Mouse (Mus musculus) telencephalon, adult 2 months (tissue): ENCODE measurements around the gene Xrcc3.

ENCODE experiments used
- DNase-seq: peaks from one replicate; pipeline ENCODE4 v3.0.0-alpha.2; 2011; ENCODE audit warnings: low read depth, low spot score

The Xrcc3 gene

DNA sequence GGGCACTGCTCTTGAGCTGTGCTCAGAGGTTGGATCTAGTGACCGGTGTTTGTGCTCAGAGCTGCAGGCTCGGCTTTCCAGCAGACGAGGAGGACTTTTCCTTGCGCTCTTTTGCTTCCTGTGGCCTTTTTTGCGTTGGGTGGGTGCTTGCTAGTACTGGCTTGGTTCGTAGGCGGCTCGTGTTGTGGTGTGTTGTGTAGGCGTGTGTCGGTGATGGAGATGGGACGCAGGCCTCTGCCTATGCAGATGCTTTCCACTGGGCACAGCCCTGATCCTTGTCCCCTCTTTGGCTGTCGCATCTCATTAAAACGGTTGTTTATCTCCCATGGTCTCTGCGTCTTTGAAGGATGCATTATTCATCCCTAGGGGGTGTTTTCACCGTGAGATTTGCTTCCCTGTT lies 38.8 kb downstream of the Xrcc3 start:
- no peak for DNase-seq

DNA sequence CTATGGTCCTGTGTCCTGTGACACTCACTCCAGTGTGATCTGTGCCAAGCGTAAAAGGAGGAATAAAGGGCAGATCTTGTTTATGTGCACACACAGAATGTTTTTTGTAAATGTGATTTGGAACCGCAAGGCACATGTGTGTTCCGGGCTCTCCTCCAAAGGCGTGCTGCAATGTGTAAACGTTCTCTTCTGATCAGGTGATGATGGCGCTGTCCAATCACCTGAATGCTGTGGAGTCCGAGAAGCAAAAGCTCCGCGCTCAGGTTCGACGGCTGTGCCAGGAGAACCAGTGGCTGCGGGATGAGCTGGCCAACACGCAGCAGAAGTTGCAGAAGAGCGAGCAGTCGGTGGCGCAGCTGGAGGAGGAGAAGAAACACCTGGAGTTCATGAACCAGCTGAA lies 39.5 kb downstream of the Xrcc3 start:
- DNase-seq, result no peak

GRCm38 (mm10) chr12:111770651-111771050 lies 43.0 kb downstream of the Xrcc3 start:
- no peak for DNase-seq

- DNase-seq, result no peak
These were observed 43.7 kb downstream of the Xrcc3 start for GRCm38 (mm10) chr12:111769816-111770577.

GRCm38 (mm10) chr12:111769306-111769705 lies 44.4 kb downstream of the Xrcc3 start:
- DNase-seq, result no peak

DNA sequence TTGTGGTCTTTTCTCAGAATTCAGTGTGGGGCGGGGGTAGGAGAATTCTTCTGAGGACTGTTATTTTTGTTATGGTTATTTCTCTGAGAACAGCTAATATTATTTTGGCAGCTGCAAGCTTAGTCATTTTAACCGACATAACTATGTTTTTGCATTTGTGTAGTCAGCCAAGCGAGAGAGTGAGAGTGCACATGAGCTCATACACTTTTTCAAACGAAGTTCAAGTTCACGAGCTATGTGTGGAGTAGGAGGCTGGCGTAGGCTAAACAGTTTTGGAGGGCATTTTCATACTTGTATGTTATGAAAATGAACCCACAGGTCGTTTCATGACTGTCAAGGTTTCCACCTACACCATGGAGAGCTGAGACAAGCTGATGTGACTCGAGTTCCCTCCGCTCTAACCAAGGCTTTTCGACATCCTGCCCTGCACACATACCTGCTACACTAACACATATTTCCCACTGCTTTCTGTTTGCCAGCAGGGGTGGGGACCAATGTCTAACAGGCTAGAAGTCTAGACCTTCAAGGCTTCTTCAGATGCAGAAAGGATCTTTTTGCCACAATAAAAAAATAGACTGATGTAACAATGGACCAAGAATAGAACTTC lies 45.2 kb downstream of the Xrcc3 start:
- no peak for DNase-seq

DNA sequence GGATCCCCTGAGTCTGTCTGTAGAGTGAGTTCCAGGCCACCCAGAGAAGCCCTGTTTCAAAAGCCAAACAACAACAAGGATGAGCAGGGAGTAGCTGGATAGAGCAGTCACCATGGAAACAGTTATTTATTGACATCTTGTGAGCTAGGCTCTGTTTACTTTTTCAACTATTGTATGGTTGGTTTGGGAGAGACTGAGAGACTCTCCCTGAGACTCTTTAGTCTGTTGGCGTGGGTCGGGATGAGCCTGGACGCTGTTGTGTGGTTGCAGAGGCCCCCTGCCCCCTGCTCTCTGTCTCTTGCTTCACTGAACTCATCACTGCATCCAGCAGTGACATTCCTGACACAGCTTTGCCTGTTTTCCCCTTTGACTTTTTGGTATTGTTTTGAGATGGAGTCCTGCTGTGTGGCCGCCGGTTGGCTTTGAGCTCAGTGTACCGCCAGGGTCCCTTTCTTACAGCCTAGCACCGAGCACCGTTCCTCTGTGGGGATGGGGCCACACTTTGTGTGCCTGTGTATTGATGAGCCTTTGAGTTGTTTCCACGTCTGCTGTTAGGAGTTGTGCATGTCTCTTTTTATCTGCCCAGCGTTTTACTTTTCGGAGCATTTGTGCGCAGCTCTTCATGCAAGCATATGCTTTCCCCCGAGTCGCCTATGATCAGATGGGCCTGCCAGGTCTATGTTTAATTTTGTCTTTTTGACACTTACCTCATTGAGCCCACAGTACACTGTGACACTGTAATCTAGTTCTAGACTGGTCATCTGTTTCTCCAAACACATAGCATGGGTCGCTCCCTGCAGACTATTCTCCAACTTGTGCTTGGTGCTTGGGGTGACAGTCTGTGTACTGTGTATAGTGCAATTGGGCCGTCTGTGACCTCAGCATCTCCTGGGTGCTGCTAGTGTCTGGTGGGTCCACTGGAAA lies 47.1 kb downstream of the Xrcc3 start:
- DNase-seq, result no peak

- peak; percentile 56 for DNase-seq
These were observed 50.9 kb downstream of the Xrcc3 start for GRCm38 (mm10) chr12:111762620-111763280.

DNA sequence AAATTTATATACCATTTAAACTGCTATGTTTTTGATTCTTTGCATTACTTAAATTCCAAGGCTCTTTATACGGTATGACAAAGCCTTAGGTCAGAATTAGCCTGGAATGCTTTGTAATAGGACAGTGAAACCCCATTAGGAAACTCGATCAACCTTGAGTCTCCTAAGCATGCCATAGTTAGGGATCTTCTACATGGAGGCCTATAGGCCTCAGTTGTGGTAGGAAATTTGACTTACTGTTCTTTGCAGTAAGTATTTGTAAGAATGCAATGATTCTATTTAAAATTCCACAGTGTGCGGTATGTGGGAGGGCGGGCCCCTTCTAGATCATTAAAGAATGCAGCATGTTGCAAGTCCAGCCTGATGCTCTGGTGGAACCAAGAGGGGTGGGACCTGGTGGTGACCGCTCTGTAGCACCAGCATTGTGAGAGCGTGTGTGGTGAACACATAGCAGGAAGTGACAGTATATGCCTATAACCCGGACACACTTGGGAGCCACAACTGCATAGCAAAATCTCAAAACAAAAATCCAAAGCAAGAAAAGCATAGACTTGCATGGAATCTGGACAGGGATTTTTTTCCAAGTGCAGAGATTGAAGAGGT lies 53.3 kb downstream of the Xrcc3 start:
- no peak for DNase-seq

- no peak for DNase-seq
These were observed 54.3 kb downstream of the Xrcc3 start for GRCm38 (mm10) chr12:111759176-111760061.

- no peak for DNase-seq
These were observed 55.1 kb downstream of the Xrcc3 start, which contains the start of gene Klc1 for GRCm38 (mm10) chr12:111758381-111759175. Gene Klc1 (plus strand): TSS chr12:111758849.

- no peak for DNase-seq
These were observed 55.9 kb downstream of the Xrcc3 start for GRCm38 (mm10) chr12:111757561-111758325.

DNA sequence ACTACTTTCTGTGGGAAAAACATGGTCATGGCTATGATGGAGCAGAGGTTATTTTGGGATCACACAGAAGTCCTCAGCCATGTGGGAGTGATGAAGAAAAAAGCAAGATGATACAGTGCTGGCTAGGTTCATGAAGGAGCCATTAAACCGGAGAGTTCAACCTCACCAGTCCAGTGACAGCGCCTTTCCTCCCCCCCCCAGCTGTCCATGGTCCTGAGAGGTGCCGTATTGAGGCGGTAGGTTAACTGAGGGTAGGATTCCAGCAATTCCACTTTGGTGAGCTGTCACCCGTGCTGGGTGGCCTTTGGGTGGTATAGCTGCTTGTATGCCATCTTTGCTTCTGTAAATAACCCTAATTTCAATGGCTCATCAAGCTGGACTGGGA lies 57.0 kb downstream of the Xrcc3 start:
- DNase-seq, result no peak

DNA sequence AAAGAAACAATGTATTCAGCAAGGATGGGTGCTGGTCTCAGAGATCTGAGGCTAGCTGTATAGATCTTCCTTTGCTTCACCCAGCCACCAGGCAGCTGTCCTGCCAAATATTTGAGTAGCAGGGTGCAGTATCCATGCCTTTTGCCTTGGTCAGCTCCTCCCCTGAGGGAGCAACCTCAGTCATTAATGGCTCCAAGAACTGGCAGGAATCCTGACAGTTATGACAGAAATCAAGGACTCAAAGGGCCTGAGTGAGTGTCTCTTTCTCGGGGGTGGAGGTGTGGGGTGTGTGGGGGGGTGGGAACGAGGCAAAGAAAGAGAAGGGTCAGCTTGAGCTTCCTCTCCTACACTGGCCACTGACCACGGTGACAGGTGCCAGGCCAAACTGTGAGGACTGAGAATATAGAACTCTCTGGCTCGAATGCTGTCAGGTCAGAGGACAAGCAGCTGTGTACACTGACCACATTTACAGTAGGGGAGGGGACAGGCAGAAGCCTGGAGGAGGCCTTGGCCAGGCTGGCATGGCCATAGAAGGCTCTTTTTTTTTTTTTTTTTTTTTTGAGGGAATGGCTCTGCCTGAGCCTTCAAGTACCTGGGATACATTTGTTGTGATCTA lies 57.5 kb downstream of the Xrcc3 start:
- DNase-seq, result no peak

DNA sequence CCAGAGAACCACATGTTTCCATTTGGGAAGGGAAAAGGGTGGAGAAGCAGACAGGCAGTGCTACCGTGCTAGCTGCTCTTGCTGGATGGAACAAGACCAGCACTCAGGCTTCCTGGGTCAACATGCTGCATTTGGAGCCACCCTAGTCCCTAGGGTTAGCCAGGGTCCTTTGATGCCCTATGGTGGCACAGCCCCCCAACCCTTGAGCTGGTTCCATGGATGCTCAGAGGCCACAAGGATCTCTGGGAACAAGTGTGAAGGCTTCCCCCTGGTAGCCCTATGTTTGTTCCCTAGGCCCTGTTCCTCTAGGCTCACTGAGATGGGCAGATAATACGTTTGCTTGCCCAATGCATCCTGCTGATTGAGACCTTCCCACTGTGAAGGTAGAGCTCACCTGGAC lies 58.4 kb downstream of the Xrcc3 start:
- DNase-seq, result no peak

DNA sequence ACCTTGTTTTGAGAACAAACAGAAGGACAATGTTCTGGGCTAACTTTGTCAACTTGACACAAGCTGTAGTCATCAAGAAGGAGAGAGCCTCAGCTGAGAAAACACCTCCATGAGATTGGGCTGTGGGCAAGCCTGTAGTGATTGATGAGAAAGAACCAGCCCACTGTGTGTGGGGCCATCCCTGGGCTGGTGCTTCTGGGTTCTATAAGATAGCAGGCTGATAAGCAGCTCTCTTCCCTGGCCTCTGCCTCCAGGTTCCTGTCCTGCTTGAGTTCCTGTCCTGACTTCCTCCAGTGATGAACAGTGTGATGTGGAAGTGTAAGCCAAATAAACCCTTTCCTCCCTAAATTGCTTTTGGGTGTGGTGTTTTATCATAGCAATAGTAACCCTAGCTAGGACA lies 59.0 kb downstream of the Xrcc3 start:
- no peak for DNase-seq

GRCm38 (mm10) chr12:111753347-111753746 lies 60.3 kb downstream of the Xrcc3 start:
- no peak for DNase-seq
